Mouse (Mus musculus): ENCODE data around the gene Cdc42bpb. TPM values are rescaled to one million over a fixed set of nuclear protein-coding genes. Genes with fewer than 3 reads are reported as not detected.

Cdc42bpb gene
- polyA plus RNA-seq, 1 experiment, result 0.74 TPM

GRCm38 (mm10) chr12:111301322-111302017, 76.0 kb downstream of the Cdc42bpb start:
- no peak for TF ChIP-seq GATA1 (IDR thresholded peaks at IDR 0.05; ENCODE audit: low read length)
- TF ChIP-seq TAL1 (IDR thresholded peaks at IDR 0.05; ENCODE audit: low read length), result no peak
- Histone ChIP-seq H3K4me3 (replicated peaks) (no peak overlapping the region), H3K36me3 (ENCODE audit: control insufficient read depth) (peaks cover 57% of the 10 kb centered on the region), H3K9me3 (ENCODE audit: control insufficient read depth, low read length) (no peaks in the 10 kb centered on the region), H3K4me1 (ENCODE audit: control insufficient read depth) (no peaks in the 10 kb centered on the region; the same call in 1 of the 2 replicates), H3K27me3 (ENCODE audit: control insufficient read depth) (no peaks in the 10 kb centered on the region)

DNA sequence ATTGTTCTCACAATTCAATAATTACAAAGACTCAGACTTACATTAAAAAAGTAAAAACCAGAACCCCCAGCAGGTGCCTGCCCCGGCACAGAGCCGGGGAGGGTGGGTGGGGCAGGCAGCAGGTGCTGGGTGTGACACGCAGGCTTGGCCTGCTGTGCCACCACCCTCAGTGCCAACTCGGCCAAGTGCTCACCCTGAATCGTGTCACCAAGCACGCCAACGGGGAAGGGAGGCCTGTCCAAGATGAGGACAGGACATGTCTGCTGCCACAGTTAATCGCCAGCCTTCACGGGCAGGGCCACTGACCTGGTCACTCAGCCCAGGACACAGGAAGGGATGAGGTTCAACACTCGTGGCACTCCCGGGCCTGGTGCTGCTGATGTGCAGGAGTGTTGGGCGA, 84.5 kb downstream of the Cdc42bpb start:
- no peaks in the 10 kb centered on the region for H3K4me1 ChIP-seq (ENCODE audit: control insufficient read depth)
- no peaks in the 10 kb centered on the region for H3K9me3 ChIP-seq (ENCODE audit: control insufficient read depth, low read length)
- TF ChIP-seq TAL1 (IDR thresholded peaks at IDR 0.05; ENCODE audit: low read length), result no peak
- no peak for TF ChIP-seq GATA1 (IDR thresholded peaks at IDR 0.05; ENCODE audit: low read length)
- H3K27me3 ChIP-seq (ENCODE audit: control insufficient read depth), result no peaks in the 10 kb centered on the region
- no peak overlapping the region for H3K4me3 ChIP-seq (replicated peaks)
- peaks cover 44% of the 10 kb centered on the region for H3K36me3 ChIP-seq (ENCODE audit: control insufficient read depth)

- Histone ChIP-seq H3K4me1 (ENCODE audit: control insufficient read depth) (no peaks in the 10 kb centered on the region), H3K36me3 (ENCODE audit: control insufficient read depth) (no peaks in the 10 kb centered on the region), H3K9me3 (ENCODE audit: control insufficient read depth, low read length) (no peaks in the 10 kb centered on the region; the same call in 1 of the 2 replicates), H3K4me3 (replicated peaks) (no peak overlapping the region), H3K27me3 (ENCODE audit: control insufficient read depth) (no peaks in the 10 kb centered on the region; the same call in 1 of the 2 replicates)
- no peak for TF ChIP-seq GATA1 (IDR thresholded peaks at IDR 0.05; ENCODE audit: low read length)
- TF ChIP-seq TAL1 (IDR thresholded peaks at IDR 0.05; ENCODE audit: low read length), result no peak
These were observed 93.0 kb downstream of the Cdc42bpb start for GRCm38 (mm10) chr12:111284532-111284931.

DNA sequence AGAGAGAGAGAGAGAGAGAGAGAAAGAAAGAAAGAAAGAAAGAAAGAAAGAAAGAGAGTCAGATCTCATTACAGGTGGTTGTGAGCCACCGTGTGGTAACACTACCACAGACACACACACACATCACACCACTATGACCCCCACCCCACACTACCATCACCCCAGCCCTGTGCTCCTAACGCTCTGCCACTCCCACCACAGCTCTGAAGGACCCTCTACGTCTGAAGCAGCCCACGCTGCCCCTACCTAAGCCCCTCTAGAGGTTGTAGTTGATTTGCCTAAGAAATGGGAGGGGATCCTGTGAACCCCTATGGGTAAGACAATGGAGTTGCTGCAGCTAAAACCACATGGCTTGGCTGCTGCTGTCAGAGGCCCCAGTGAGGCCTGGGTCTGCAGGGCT, 93.9 kb downstream of the Cdc42bpb start:
- no peak overlapping the region for H3K4me3 ChIP-seq (replicated peaks)
- H3K27me3 ChIP-seq (ENCODE audit: control insufficient read depth), result peaks cover 7% of the 10 kb centered on the region
- TF ChIP-seq TAL1 (IDR thresholded peaks at IDR 0.05; ENCODE audit: low read length) (no peak), GATA1 (IDR thresholded peaks at IDR 0.05; ENCODE audit: low read length) (no peak)
- H3K9me3 ChIP-seq (ENCODE audit: control insufficient read depth, low read length), result peaks cover 8% of the 10 kb centered on the region
- H3K4me1 ChIP-seq (ENCODE audit: control insufficient read depth), result no peaks in the 10 kb centered on the region
- H3K36me3 ChIP-seq (ENCODE audit: control insufficient read depth), result no peaks in the 10 kb centered on the region

- H3K27me3 ChIP-seq (ENCODE audit: control insufficient read depth), result peaks cover 71% of the 10 kb centered on the region
- H3K9me3 ChIP-seq (ENCODE audit: control insufficient read depth, low read length), result peaks cover 23% of the 10 kb centered on the region
- no peaks in the 10 kb centered on the region for H3K36me3 ChIP-seq (ENCODE audit: control insufficient read depth)
- TF ChIP-seq TAL1 (IDR thresholded peaks at IDR 0.05; ENCODE audit: low read length) (no peak), GATA1 (IDR thresholded peaks at IDR 0.05; ENCODE audit: low read length) (no peak)
- no peak overlapping the region for H3K4me3 ChIP-seq (replicated peaks)
- peaks cover 21% of the 10 kb centered on the region for H3K4me1 ChIP-seq (ENCODE audit: control insufficient read depth)
These were observed 101.1 kb downstream of the Cdc42bpb start for GRCm38 (mm10) chr12:111276371-111276770.

- Histone ChIP-seq H3K4me3 (replicated peaks) (no peak overlapping the region), H3K4me1 (ENCODE audit: control insufficient read depth) (peaks cover 30% of the 10 kb centered on the region), H3K9me3 (ENCODE audit: control insufficient read depth, low read length) (peaks cover 23% of the 10 kb centered on the region), H3K36me3 (ENCODE audit: control insufficient read depth) (no peaks in the 10 kb centered on the region), H3K27me3 (ENCODE audit: control insufficient read depth) (peaks cover 82% of the 10 kb centered on the region)
- TF ChIP-seq TAL1 (IDR thresholded peaks at IDR 0.05; ENCODE audit: low read length) (no peak), GATA1 (IDR thresholded peaks at IDR 0.05; ENCODE audit: low read length) (no peak)
These were observed 102.2 kb downstream of the Cdc42bpb start for GRCm38 (mm10) chr12:111275150-111275841.

DNA sequence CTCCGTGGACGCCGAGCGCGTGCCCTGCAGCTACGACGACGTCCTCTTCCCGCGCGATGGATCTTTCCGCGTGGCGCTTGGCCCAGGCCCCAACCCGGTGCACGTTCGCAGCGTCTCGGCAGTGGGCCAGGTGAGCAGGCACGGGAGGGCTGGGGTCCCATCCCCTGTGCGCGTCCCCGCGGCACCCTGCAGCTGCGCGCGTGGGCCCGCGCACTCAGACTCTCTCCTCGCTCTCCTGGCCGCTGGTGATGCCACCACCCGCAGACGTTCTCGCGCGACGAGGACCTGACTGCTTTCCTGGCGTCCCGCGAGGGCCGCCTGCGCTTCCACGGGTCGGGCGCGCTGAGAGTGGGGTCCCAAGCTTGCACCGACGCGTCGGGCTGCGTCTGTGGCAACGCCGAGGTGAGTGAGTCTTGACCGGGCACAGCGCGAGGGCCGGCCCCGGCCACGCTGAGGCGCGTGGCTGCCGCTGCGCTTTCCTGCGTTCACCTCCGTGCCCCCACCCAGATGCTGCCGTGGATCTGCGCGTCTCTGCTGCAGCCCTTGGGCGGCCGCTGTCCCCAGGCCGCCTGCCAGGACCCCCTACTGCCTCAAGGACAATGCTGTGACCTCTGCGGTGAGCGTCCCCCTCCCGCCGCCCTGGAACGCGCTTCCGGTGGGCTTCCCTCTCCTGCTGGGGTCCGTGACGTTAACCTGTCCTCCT, 102.9 kb downstream of the Cdc42bpb start:
- Histone ChIP-seq H3K36me3 (ENCODE audit: control insufficient read depth) (no peaks in the 10 kb centered on the region), H3K4me1 (ENCODE audit: control insufficient read depth) (peaks cover 37% of the 10 kb centered on the region), H3K9me3 (ENCODE audit: control insufficient read depth, low read length) (peaks cover 23% of the 10 kb centered on the region), H3K4me3 (replicated peaks) (no peak overlapping the region), H3K27me3 (ENCODE audit: control insufficient read depth) (peaks cover 89% of the 10 kb centered on the region)
- no peak for TF ChIP-seq TAL1 (IDR thresholded peaks at IDR 0.05; ENCODE audit: low read length)
- TF ChIP-seq GATA1 (IDR thresholded peaks at IDR 0.05; ENCODE audit: low read length), result no peak

GRCm38 (mm10) chr12:111274006-111274405, 103.5 kb downstream of the Cdc42bpb start:
- no peak for TF ChIP-seq GATA1 (IDR thresholded peaks at IDR 0.05; ENCODE audit: low read length)
- no peak for TF ChIP-seq TAL1 (IDR thresholded peaks at IDR 0.05; ENCODE audit: low read length)
- H3K9me3 ChIP-seq (ENCODE audit: control insufficient read depth, low read length), result peaks cover 20% of the 10 kb centered on the region
- peaks cover 90% of the 10 kb centered on the region for H3K27me3 ChIP-seq (ENCODE audit: control insufficient read depth)
- no peaks in the 10 kb centered on the region for H3K36me3 ChIP-seq (ENCODE audit: control insufficient read depth)
- H3K4me1 ChIP-seq (ENCODE audit: control insufficient read depth), result peaks cover 43% of the 10 kb centered on the region
- no peak overlapping the region for H3K4me3 ChIP-seq (replicated peaks)

GRCm38 (mm10) chr12:111272420-111272819, 105.1 kb downstream of the Cdc42bpb start:
- H3K9me3 ChIP-seq (ENCODE audit: control insufficient read depth, low read length), result peaks cover 13% of the 10 kb centered on the region
- TF ChIP-seq GATA1 (IDR thresholded peaks at IDR 0.05; ENCODE audit: low read length) (no peak), TAL1 (IDR thresholded peaks at IDR 0.05; ENCODE audit: low read length) (no peak)
- H3K4me1 ChIP-seq (ENCODE audit: control insufficient read depth), result peaks cover 59% of the 10 kb centered on the region
- H3K36me3 ChIP-seq (ENCODE audit: control insufficient read depth), result no peaks in the 10 kb centered on the region
- H3K27me3 ChIP-seq (ENCODE audit: control insufficient read depth), result peaks cover 83% of the 10 kb centered on the region
- H3K4me3 ChIP-seq (replicated peaks), result no peak overlapping the region
